Comparison of ENCODE assay signal across 8 mouse cellular contexts in genomic region chr13:51207965-51208364, GRCm38 (mm10). TPM values are rescaled to one million over a fixed set of nuclear protein-coding genes. Genes with fewer than 3 reads are reported as not detected.
DNase-seq lines count a peak whose midpoint lies in the region; ATAC-seq and TF ChIP-seq lines count a peak whose summit lies in the region.

No protein-coding gene starts in this region.

- no peak for TF ChIP-seq CTCF in liver, postnatal 0 days (IDR thresholded peaks at IDR 0.05; ENCODE audit: low read depth)

- H3K4me1 ChIP-seq in liver, postnatal 0 days (ENCODE audit: insufficient read depth): no peaks in the 10 kb centered on the region

- H3K4me3 ChIP-seq in liver, postnatal 0 days (ENCODE audit: low read depth, low read length): no peak overlapping the region

- no peaks in the 10 kb centered on the region for H3K36me3 ChIP-seq in liver, postnatal 0 days (replicated peaks; ENCODE audit: insufficient read depth, low read length)

- no peak overlapping the region for H3K4me2 ChIP-seq in liver, postnatal 0 days (ENCODE audit: low read depth, low read length)

- H3K27me3 ChIP-seq in liver, postnatal 0 days (ENCODE audit: insufficient read depth, low read length): no peaks in the 10 kb centered on the region

- ATAC-seq in frontal cortex, adult (ENCODE audit: low TSS enrichment): peak; percentile 97
- no peak for ATAC-seq in liver, postnatal 0 days

- no peak overlapping the region for H3K9ac ChIP-seq in liver, postnatal 0 days (replicated peaks)

- DNase-seq in frontal cortex, postnatal 14 days (ENCODE audit: low spot score in 2 of 2): no peak
- DNase-seq in right cerebral cortex, adult 18-20 months: peak; percentile 65
- DNase-seq in right cerebral cortex, postnatal 25 days: no peak
- peak; percentile 19 for DNase-seq in lung, postnatal 36 days
- no peak for DNase-seq in liver, postnatal 0 days
- DNase-seq in thymus, postnatal 0 days (ENCODE audit: low spot score): no peak
- no peak for DNase-seq in heart, postnatal 4 days

- no peak for TF ChIP-seq EP300 in liver, postnatal 0 days (IDR thresholded peaks at IDR 0.05; ENCODE audit: low read depth)

- H3K27ac ChIP-seq in liver, postnatal 0 days (ENCODE audit: low read depth): no peak overlapping the region

- no peaks in the 10 kb centered on the region for H3K9me3 ChIP-seq in liver, postnatal 0 days (ENCODE audit: low read length)

- 70% methylated on average over 12 of the region's 12 CpGs for WGBS in liver, postnatal 0 days (ENCODE audit: insufficient replicate concordance)

RNA-seq across cellular contexts. Expression of gene Nxnl2, which starts 37.1 kb away (rescaled TPM):
- 0.15 and 0.19 TPM in 2 replicates for polyA plus RNA-seq in liver, postnatal 0 days (2015; fragmentation: Nextera tagmentation; extraction: Ambion mirVana)
- polyA plus RNA-seq in thymus, postnatal 0 days (2015; fragmentation: Nextera tagmentation; extraction: Ambion mirVana): 2.4 and 3.5 TPM in 2 replicates
- 1 to 10 TPM; 1.6 to 1.7 TPM for total RNA-seq in heart, postnatal 4 days (2021)

Comparison
In these comparisons a context has a peak if more than half of its experiments do, and no peak if none do; other contexts are left out.
1. DNase-seq: peak in right cerebral cortex, adult 18-20 months (single experiment) and lung, postnatal 36 days (single experiment); none in frontal cortex, postnatal 14 days (0 of 2), right cerebral cortex, postnatal 25 days (single experiment), liver, postnatal 0 days (single experiment), thymus, postnatal 0 days (single experiment) and heart, postnatal 4 days (single experiment).